Mouse (Mus musculus): ENCODE data around the gene Sipa1l2.
"Not testable (repeated sequence)": the region's sequence is repeated elsewhere in the genome, so short reads cannot be mapped to it uniquely, and the experiment has no call there.

Gene Sipa1l2

DNA sequence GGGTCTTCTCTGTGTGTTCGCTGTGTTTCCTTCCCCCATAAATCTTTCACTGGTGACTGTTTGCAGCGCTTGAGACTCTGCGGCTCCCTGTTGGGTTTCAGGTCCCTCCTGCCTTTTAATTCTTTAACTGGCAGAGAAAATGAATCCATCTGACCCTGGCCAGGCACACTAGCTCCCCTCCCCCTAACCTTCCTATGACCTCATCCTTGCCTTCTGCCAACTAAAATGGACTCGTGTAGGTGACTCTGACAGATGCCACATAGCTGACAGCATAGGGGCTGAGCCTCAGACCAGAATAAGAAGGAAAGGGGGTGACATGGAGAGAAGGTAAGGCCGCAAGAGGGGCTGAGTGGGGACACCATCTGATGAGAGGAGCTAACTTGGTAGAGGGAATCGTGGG lies 31.3 kb downstream of the Sipa1l2 start:
- no peak for DNase-seq (ENCODE audit: low spot score)

DNA sequence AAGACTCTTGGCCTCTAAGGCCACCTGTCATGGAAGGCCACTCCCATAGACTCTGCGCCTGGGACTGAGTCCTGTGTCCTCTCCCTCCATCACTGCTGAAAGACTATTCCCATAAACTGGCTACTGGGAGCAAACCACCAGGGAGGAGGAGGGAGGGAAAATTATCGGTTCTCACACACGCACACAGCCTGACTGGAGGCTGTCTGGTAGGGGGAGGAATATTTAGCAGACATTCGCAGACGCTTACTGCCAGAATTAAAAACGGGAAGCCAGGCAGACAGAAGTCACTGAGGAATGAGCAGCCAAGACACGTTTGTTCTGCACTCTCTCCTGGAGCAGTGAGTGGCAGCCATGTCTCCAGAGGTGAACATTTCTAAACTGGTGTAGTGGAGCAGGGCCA lies 35.9 kb downstream of the Sipa1l2 start:
- DNase-seq (ENCODE audit: low spot score) = no peak

DNA sequence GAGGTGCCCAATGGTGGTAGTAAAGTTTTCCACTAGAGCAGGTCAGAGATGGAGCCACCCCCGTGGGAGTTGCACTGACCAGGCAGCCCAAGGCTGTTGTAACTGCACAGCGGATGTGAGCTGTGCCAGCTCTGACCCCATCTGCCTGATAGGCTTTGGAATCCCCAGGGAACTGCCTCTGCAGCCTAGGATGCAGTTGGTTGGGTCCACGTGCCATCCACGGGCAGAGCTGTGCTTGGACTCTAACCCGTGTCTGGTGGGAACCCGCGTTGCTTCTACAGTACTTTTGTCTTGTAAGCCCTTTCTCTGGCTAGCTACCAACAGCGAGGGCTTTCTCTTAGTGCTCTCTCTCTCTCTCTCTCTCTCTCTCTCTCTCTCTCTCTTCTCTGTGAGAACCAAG lies 36.7 kb downstream of the Sipa1l2 start:
- no peak for DNase-seq (ENCODE audit: low spot score)

GRCm38 (mm10) chr8:125532177-125532576 lies 37.4 kb downstream of the Sipa1l2 start:
- DNase-seq (ENCODE audit: low spot score) = no peak

DNA sequence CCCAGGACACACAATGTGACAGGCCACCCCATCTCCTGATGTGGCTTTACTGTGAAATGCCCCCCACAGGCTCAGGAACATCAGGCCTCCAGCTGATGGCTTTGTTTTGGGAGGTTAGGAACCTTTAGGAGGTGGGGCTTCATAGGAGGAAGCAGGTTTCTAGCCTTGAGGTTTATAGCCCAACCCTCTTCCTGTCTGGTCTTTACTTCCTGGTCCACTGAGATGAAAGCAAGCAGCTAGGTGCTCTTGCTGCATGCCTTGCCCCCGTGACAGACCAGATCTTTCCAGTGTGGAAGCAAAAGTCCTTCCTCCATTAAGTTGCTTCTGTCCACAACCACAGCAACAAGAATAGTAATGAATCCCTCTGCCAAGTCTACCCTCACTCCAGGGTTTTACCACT lies 38.0 kb downstream of the Sipa1l2 start:
- DNase-seq (ENCODE audit: low spot score) = no peak

DNA sequence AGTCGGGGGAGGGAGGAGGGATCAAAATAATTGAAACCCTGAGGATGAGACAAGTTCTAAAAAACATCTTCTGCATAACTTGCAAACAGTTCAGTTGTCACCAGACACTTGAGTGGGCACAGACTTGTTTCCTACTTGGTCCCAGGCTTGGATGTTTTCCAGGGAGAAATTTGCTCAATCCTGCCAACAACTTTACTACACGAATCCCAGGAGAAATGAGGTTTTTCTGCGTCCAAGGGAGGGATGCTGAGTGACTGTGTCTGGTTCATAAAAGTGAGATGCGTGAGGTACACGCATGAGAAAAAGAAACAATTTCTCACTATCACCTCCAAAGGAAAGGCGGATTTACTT lies 38.5 kb downstream of the Sipa1l2 start:
- no peak for DNase-seq (ENCODE audit: low spot score)

DNA sequence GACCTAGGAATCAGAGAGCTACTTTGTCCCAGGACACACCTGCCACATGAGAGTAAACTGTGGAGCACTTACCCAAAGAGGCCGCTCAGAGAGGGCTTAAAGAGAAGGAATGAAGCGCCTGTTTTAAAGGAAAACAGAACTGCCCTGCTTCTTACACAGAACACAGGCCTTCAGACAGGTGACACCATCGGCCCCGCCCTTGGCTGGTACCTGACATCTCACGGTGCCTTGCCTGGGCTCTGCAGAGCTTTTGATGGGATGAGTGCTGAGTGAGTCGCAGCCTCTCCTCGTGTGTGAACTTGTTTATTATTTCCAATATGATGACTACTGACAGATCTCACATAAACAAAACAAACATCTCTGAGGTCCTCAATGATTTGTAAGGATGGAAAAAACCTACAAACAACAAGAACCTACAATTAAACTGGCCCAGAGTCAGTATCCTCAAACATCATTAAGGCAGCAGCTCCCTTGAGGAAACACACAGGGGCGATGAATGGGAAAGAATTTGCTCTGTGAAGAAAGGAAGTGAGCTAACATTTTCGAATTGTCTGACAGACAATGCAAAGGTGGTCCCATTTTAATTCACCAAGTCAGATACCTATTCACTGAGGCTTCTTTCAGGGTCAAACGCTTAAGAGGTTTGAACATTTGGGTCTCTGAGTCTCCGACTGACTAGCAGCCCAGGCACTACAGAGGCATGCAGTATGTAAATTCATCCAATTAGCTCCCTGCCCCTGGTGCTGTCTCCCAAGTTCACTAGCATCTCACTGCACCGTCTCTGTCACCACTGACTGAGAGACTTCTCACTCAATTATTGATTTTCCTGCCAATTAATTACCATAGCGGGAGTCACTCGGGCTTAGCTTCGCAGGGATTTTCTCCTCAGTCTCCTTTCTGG lies 39.2 kb downstream of the Sipa1l2 start:
- no peak for DNase-seq (ENCODE audit: low spot score)

- DNase-seq (ENCODE audit: low spot score) = no peak
These were observed 40.6 kb downstream of the Sipa1l2 start for GRCm38 (mm10) chr8:125529019-125529418.

DNA sequence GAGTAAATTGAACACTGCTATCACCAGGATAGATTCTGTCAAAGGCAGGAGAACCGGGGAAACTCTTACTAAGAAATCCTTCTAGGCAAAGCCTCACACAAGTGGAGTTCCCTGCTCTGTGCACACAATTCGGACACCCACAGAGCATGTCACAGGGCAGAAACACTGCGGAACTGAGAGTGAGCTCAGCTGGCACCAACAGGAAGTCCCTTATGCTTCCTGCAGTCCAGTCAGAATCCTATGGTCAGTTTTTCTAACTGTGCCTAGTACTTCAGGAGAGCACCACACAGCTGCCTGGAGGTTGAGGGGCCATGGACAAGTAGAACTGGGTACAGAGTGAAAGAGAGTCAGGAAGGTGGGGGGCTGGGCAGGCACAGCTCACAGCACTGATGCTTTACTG lies 41.7 kb downstream of the Sipa1l2 start:
- DNase-seq (ENCODE audit: low spot score) = no peak

GRCm38 (mm10) chr8:125526999-125527398 lies 42.6 kb downstream of the Sipa1l2 start:
- DNase-seq (ENCODE audit: low spot score) = no peak

- no peak for DNase-seq (ENCODE audit: low spot score)
These were observed 43.0 kb downstream of the Sipa1l2 start for GRCm38 (mm10) chr8:125526582-125526981.

GRCm38 (mm10) chr8:125524479-125524878 lies 45.1 kb downstream of the Sipa1l2 start:
- peak; percentile 53 for DNase-seq (ENCODE audit: low spot score)

DNA sequence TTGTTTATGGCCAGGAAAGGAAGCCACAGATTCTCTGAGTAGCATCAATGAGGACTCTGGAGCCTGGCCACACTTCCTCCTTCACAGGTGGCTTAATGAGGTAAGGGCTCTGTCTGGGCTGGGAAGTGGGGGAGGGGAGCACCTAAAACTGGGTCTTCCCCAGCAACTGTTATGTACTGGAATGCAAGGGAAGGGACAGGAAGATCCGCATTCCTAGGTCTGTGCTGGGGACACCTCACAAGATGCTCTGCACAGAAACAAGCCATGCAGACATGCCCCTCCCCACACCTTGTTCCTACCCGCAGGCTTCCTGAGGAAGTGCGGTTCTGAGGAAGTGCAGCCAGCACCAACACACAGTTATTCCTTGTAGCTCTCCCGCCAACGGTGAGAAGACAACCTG lies 46.4 kb downstream of the Sipa1l2 start:
- no peak for DNase-seq (ENCODE audit: low spot score)

DNA sequence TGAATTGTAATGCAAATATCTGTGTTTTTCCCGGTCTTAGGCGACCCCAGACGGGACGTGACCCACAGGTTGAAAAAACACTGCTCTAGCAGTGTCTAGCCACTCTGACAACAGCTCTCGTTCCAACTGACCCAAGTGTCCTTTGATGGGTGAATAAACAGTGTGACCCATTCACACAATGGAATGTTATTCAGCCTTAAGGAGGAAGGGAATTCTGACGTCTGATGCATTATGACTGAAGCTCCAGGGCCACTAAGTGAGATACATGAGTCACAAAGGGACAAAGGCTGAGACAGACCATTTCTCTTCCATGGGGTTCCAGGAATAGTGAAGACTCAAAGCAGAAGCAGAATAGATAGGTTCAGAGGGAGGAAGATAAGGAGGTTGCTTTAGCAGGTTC lies 47.5 kb downstream of the Sipa1l2 start:
- DNase-seq (ENCODE audit: low spot score) = no peak

GRCm38 (mm10) chr8:125521087-125521486 lies 48.5 kb downstream of the Sipa1l2 start:
- no peak for DNase-seq (ENCODE audit: low spot score)

DNA sequence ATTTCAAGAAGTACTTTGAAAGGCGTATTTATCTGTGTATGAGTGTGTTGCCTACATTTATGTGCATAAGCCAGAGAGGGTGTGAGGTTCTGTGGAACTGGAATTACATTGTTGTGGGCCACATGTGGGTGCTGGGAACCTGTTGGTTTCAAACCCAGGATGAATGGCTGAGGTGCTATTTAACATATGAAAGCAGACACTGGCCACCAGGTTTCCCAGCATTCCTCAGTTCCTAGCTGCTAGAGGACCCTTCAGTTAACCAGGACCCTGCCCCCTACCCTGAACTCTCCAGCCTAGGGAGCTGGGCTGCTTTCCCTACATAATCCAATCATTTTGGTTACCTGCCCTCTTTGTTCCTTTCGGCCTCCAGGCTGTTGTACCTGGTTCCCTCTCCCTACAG lies 49.3 kb downstream of the Sipa1l2 start:
- DNase-seq (ENCODE audit: low spot score) = not testable (repeated sequence)

- no peak for DNase-seq (ENCODE audit: low spot score)
These were observed 50.7 kb downstream of the Sipa1l2 start for GRCm38 (mm10) chr8:125518951-125519350.

GRCm38 (mm10) chr8:125518301-125518700 lies 51.3 kb downstream of the Sipa1l2 start:
- peak; percentile 79 for DNase-seq (ENCODE audit: low spot score)

- DNase-seq (ENCODE audit: low spot score) = peak; percentile 73
These were observed 52.2 kb downstream of the Sipa1l2 start for GRCm38 (mm10) chr8:125517397-125517796.

GRCm38 (mm10) chr8:125516115-125516905 lies 53.3 kb downstream of the Sipa1l2 start:
- no peak for DNase-seq (ENCODE audit: low spot score)

GRCm38 (mm10) chr8:125515665-125516064 lies 53.9 kb downstream of the Sipa1l2 start:
- DNase-seq (ENCODE audit: low spot score) = no peak

- DNase-seq (ENCODE audit: low spot score) = peak; percentile 57
These were observed 55.7 kb downstream of the Sipa1l2 start for GRCm38 (mm10) chr8:125513935-125514334.

DNA sequence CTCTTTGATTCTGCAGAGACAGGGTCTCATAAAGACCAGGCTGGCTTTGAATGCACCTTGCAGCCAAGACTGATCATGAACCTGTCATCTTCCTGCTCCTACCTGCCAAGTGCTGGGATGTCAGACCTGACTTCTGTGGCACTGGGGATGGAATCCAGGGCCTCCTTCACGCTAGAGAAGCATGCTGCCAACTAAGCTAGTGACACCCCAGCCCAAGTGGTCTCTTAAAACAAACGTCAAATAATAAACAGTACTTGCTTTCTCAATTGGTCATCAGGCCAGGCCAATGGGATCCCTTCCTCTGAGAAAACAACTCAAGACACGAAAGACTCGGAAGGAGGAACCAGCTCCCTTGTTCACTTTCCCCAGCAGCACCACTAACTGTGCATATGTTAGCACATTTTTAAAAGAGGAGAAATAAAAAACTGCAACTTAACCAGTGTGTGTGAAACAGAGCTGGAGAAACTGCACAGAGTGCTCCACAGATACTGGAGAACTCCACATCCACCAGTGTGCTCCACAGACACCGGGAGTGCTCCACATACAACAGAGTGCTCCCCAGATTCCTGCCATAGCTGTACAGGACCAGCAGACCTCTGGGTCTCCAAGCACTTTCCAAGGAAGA lies 56.3 kb downstream of the Sipa1l2 start:
- no peak for DNase-seq (ENCODE audit: low spot score)
